Mouse (Mus musculus) ES-Bruce4 (cell line): ENCODE measurements at regions not wholly inside any gene's neighbourhood (a gene's known extent, or its start where the extent isn't known, plus 50 kb on each side); places are given as distances from the start of the nearest gene placed in this dataset.

Experiments used
- H3K27ac ChIP-seq: 2 replicates; pipeline ENCODE4 v1.5.1; 2012; ENCODE audit warnings: low read length, inconsistent platforms; ENCODE audit not compliant: insufficient read depth
- H3K27me3 ChIP-seq: 2 replicates; pipeline ENCODE4 v1.6.1; 2012; ENCODE audit warnings: mild to moderate bottlenecking, low read length, inconsistent platforms; ENCODE audit not compliant: control insufficient read depth, poor library complexity, insufficient read depth, severe bottlenecking
- H3K36me3 ChIP-seq: 2 replicates; pipeline ENCODE4 v1.6.1; 2012; ENCODE audit warnings: inconsistent platforms, mild to moderate bottlenecking, low read length, moderate library complexity; ENCODE audit not compliant: control insufficient read depth, poor library complexity, insufficient read depth, severe bottlenecking
- H3K4me1 ChIP-seq: one replicate; pipeline ENCODE4 v1.8.1; 2011; ENCODE audit warnings: low read length; ENCODE audit not compliant: control insufficient read depth, insufficient read depth
- H3K4me3 ChIP-seq: 2 replicates; pipeline ENCODE4 v1.5.1; 2011; ENCODE audit warnings: low read depth, mild to moderate bottlenecking, low read length
- H3K9ac ChIP-seq: 2 replicates; pipeline ENCODE4 v1.6.1; 2012; ENCODE audit warnings: low read depth, mild to moderate bottlenecking, inconsistent platforms; ENCODE audit not compliant: poor library complexity, severe bottlenecking
- H3K9me3 ChIP-seq: replicated peaks from 2 replicates; pipeline ENCODE4 v1.6.1; 2012; ENCODE audit warnings: mild to moderate bottlenecking, low read length, inconsistent platforms; ENCODE audit not compliant: control insufficient read depth, poor library complexity, insufficient read depth, severe bottlenecking
- CTCF ChIP-seq: IDR thresholded peaks from one replicate; pipeline ENCODE4 v1.8.1; 2011; ENCODE audit warnings: low read depth, low read length
- EP300 ChIP-seq: IDR thresholded peaks from 2 replicates; pipeline ENCODE4 v1.6.1; 2011; ENCODE audit warnings: low read depth, low read length; ENCODE audit not compliant: insufficient read depth
- POLR2A ChIP-seq: IDR thresholded peaks from one replicate; pipeline ENCODE4 v1.8.1; 2011; ENCODE audit warnings: low read length; ENCODE audit not compliant: insufficient read depth

DNA sequence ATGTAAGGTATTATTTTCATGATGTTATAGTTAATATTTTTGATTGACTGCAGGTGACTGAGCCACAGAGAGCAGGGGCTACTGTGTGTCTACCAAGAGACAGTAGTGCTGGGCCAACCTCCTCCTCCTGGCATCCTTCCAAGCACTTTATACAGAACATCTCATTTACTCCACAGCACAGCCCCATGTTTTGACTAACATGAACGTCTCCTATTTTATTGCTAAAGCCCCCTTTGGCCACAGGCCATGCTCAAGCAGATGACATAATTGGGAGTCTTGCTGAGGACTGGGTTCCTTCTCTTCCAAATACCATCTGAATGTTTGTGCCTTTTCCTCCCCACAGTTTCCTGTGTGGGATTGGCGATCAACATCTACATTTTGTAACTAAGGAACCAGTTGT is 211.5 kb upstream of the F930015N05Rik start:
- H3K36me3 ChIP-seq, result no peaks in the 10 kb centered on the region
- H3K4me3 ChIP-seq, result no peak overlapping the region
- H3K27ac ChIP-seq, result no peak overlapping the region
- no peaks in the 10 kb centered on the region; the same call in 1 of the 2 replicates for H3K27me3 ChIP-seq
- H3K9ac ChIP-seq, result no peak overlapping the region
- no peak for TF ChIP-seq POLR2A
- TF ChIP-seq CTCF, result no peak
- TF ChIP-seq EP300, result no peak
- no peaks in the 10 kb centered on the region; the same call in 1 of the 2 replicates for H3K9me3 ChIP-seq
- H3K4me1 ChIP-seq, result no peaks in the 10 kb centered on the region

DNA sequence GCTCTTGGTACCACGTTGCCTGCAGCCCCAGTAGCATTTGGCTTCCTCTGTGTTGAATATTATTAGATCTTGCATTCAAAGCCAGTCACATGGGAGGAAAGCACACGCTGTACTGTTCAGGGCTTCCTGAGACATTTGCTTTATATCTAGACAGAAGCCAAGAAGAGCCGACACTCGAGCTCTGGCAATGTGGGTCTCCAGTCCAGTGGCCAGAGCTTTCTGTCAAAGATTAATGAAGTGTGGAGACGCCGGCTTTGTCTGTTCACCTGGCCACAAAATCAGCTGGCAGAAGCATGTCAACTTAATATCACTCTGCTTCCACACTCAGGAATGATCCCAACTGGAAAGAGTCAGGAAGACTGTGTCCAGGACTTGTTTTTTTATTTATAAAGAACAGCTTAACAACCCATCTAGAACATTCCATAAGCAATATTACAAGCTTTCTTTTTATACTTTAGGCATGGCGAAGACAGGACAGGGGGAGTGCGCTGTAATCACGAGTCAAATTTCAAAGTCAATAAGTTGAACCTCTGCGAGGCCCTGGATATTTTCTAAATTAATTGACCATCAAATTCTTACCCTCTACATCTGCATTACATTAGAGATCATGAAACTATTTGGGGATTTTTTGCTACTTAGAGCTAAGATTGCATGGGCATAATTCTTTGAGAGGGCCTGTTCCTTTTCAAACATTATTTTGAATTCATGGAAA is 214.3 kb upstream of the F930015N05Rik start:
- no peak for TF ChIP-seq CTCF
- no peak for TF ChIP-seq POLR2A
- no peak for TF ChIP-seq EP300
- Histone ChIP-seq H3K9ac (no peak overlapping the region), H3K4me3 (no peak overlapping the region), H3K27ac (no peak overlapping the region), H3K36me3 (no peaks in the 10 kb centered on the region), H3K4me1 (no peaks in the 10 kb centered on the region), H3K9me3 (no peaks in the 10 kb centered on the region), H3K27me3 (no peaks in the 10 kb centered on the region; the same call in 1 of the 2 replicates)

DNA sequence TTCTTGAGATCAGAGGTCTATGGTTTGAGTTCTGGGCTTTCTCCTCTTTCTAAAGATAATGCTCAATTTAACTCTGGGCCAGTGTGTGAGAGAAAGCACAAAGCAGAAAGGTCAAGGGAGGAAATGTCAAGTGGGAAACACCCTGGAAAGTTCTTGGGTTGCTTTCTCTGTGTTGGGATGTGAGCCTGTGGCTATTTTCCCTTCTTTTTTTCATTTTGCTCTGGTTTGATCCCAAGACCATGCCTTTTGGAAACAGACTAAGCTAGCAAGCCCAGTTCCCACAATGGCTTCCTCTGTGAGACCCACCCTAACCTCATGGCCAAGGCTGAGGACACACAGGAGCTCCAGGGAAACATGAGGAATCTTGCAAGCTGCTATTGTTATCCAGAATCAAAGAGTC is 216.4 kb upstream of the F930015N05Rik start:
- TF ChIP-seq POLR2A (no peak), EP300 (no peak), CTCF (no peak)

GRCm38 (mm10) chr11:64655162-64655561 is 218.7 kb upstream of the F930015N05Rik start:
- Histone ChIP-seq H3K36me3 (no peaks in the 10 kb centered on the region), H3K9me3 (no peaks in the 10 kb centered on the region), H3K27ac (no peak overlapping the region), H3K27me3 (no peaks in the 10 kb centered on the region; the same call in 1 of the 2 replicates), H3K4me3 (no peak overlapping the region), H3K4me1 (no peaks in the 10 kb centered on the region), H3K9ac (no peak overlapping the region)
- TF ChIP-seq CTCF (no peak), EP300 (no peak), POLR2A (no peak)

More for the DNA sequence above, 216.4 kb upstream of the F930015N05Rik start:
- Histone ChIP-seq H3K27me3 (no peaks in the 10 kb centered on the region), H3K4me1 (no peaks in the 10 kb centered on the region), H3K4me3 (no peak overlapping the region), H3K9me3 (no peaks in the 10 kb centered on the region), H3K9ac (no peak overlapping the region), H3K36me3 (no peaks in the 10 kb centered on the region), H3K27ac (no peak overlapping the region)

DNA sequence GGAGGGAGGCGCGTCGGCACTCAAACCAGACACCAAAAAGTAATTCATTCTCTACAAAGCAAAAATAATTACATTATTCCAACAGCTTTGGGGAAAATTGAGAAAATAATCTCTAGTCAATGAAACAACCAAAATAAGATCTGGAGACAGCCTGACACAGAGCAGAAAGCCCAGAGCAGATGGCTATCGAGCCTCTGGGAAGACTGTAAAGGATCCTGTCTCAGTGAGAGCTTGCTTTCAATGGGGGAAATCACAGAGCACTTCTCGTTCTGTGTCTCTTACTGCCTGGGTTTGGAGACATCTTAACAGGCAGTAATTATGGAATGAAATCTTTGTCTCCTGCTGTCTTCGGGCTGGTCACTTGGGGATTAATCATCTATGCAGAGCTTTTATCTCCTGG is 226.7 kb upstream of the F930015N05Rik start:
- Histone ChIP-seq H3K27ac (no peak overlapping the region), H3K9me3 (no peaks in the 10 kb centered on the region), H3K9ac (no peak overlapping the region), H3K4me3 (no peak overlapping the region), H3K36me3 (no peaks in the 10 kb centered on the region), H3K27me3 (no peaks in the 10 kb centered on the region; the same call in 1 of the 2 replicates), H3K4me1 (no peaks in the 10 kb centered on the region)
- no peak for TF ChIP-seq CTCF
- TF ChIP-seq EP300, result no peak
- TF ChIP-seq POLR2A, result no peak

GRCm38 (mm10) chr11:64667010-64667409 is 230.6 kb upstream of the F930015N05Rik start:
- no peaks in the 10 kb centered on the region for H3K27me3 ChIP-seq
- H3K36me3 ChIP-seq, result no peaks in the 10 kb centered on the region
- no peak overlapping the region for H3K27ac ChIP-seq
- H3K9me3 ChIP-seq, result no peaks in the 10 kb centered on the region
- no peak overlapping the region for H3K4me3 ChIP-seq
- no peaks in the 10 kb centered on the region for H3K4me1 ChIP-seq
- no peak overlapping the region for H3K9ac ChIP-seq
- TF ChIP-seq POLR2A (no peak), CTCF (no peak), EP300 (no peak)
